Mouse (Mus musculus): ENCODE measurements around the gene Vmn1r11.

Vmn1r11 gene

GRCm38 (mm10) chr6:57133155-57133554 lies at the start of gene Vmn1r11:
TSS of gene Vmn1r11 (plus strand) at chr6:57133455.
- DNase-seq (ENCODE audit: extremely low spot score, low spot score): no peak

GRCm38 (mm10) chr6:57106358-57106757 lies 26.9 kb upstream of the Vmn1r11 start:
- DNase-seq (ENCODE audit: extremely low spot score, low spot score): no peak

- no peak for DNase-seq (ENCODE audit: extremely low spot score, low spot score)
Observed at GRCm38 (mm10) chr6:57109154-57109553, 24.1 kb upstream of the Vmn1r11 start, which contains the start of gene Vmn1r10. TSS of gene Vmn1r10 (plus strand) at chr6:57109454.

GRCm38 (mm10) chr6:57156619-57157018 lies 23.4 kb downstream of the Vmn1r11 start, which contains the start of gene Vmn1r12:
TSS of gene Vmn1r12 (plus strand) at chr6:57156919.
- no peak for DNase-seq (ENCODE audit: extremely low spot score, low spot score)
